Mouse (Mus musculus) liver, postnatal 0 days (tissue): Measurements from ENCODE around the gene Ctrl. TPM values are rescaled to one million over a fixed set of nuclear protein-coding genes. Genes with fewer than 3 reads are reported as not detected.

Source experiments
- ATAC-seq: fragments of 200-750 bp; cut with Nextera tagmentation; 2 replicates; pipeline ENCODE4 v1.8.0; 2017; ENCODE audit warnings: mild to moderate bottlenecking, moderate library complexity
- DNase-seq: peaks from one replicate; pipeline ENCODE4 v3.0.0-alpha.2; 2016
- H3K27ac ChIP-seq: fragments of 300-500 bp; sonication (generic); 2 replicates; pipeline ENCODE4 v1.5.1; 2014; ENCODE audit warnings: antibody characterized with exemption, moderate library complexity, mild to moderate bottlenecking, low read depth
- H3K27me3 ChIP-seq: fragments of 300-500 bp; sonication (generic); 2 replicates; pipeline ENCODE4 v1.6.1; 2014; ENCODE audit warnings: low read length, control low read depth, mixed read lengths; ENCODE audit not compliant: insufficient read depth
- H3K36me3 ChIP-seq: fragments of 300-500 bp; sonication (generic); replicated peaks from 2 replicates; pipeline ENCODE4 v1.6.1; 2014; ENCODE audit warnings: mild to moderate bottlenecking, control low read depth, low read length, moderate library complexity, mixed read lengths; ENCODE audit not compliant: insufficient read depth
- H3K4me1 ChIP-seq: fragments of 300-500 bp; sonication (generic); 2 replicates; pipeline ENCODE4 v1.6.1; 2014; ENCODE audit warnings: antibody characterized with exemption, mild to moderate bottlenecking, control low read depth; ENCODE audit not compliant: insufficient read depth
- H3K4me2 ChIP-seq: fragments of 300-500 bp; sonication (generic); 2 replicates; pipeline ENCODE4 v1.6.1; 2014; ENCODE audit warnings: low read depth, mild to moderate bottlenecking, low read length, moderate library complexity, mixed read lengths
- H3K4me3 ChIP-seq: fragments of 300-500 bp; sonication (generic); 2 replicates; pipeline ENCODE4 v1.5.1; 2014; ENCODE audit warnings: low read depth, low read length
- H3K9ac ChIP-seq: fragments of 300-500 bp; sonication (generic); replicated peaks from 2 replicates; pipeline ENCODE4 v1.6.1; 2014; ENCODE audit warnings: mild to moderate bottlenecking, moderate library complexity
- H3K9me3 ChIP-seq: fragments of 300-500 bp; sonication (generic); 2 replicates; pipeline ENCODE4 v1.6.1; 2016; ENCODE audit warnings: mild to moderate bottlenecking, control low read depth, low read length, mixed read lengths
- CTCF ChIP-seq: sonication (generic); IDR thresholded peaks from 2 replicates; pipeline ENCODE4 v1.5.1; 2016; ENCODE audit warnings: antibody characterized with exemption, low read depth
- EP300 ChIP-seq: IDR thresholded peaks from 2 replicates; pipeline ENCODE4 v1.6.1; 2016; ENCODE audit warnings: antibody characterized with exemption, low read depth, mild to moderate bottlenecking
- WGBS: fragments of 180-500 bp; shearing (Covaris S2); extraction: QIAGEN DNeasy Blood & Tissue Kit; methylation state at CpG from one replicate; pipeline ENCODE4 v1.1.7; 2014; ENCODE audit not compliant: insufficient replicate concordance; 5-methylcytosine and 5-hydroxymethylcytosine counted together
- microRNA-seq: library from miRNA; unstranded; fragments of <30 nt; microRNA quantifications from one replicate; pipeline ENCODE4, GENCODE M21; 2016
- polyA plus RNA-seq: library from polyadenylated mRNA; unstranded; fragments of >200 nt; fragmentation: Nextera tagmentation; extraction: Ambion mirVana; gene quantifications from 2 replicates; pipeline ENCODE4 v1.2.1, GENCODE M21; 2015

Ctrl gene
- polyA plus RNA-seq, 1 experiment from 2014 or later, result 0.16 TPM

GRCm38 (mm10) chr8:105889756-105890465 lies 43.8 kb downstream of the Ctrl start:
- Histone ChIP-seq H3K4me2 (no peak overlapping the region), H3K4me3 (no peak overlapping the region), H3K4me1 (no peaks in the 10 kb centered on the region), H3K9me3 (no peaks in the 10 kb centered on the region), H3K9ac (no peak overlapping the region), H3K27ac (no peak overlapping the region), H3K36me3 (peaks cover 75% of the 10 kb centered on the region), H3K27me3 (no peaks in the 10 kb centered on the region)
- DNase-seq, result no peak
- WGBS, result 93% methylated on average over 12 of the region's 12 CpGs
- no peak for TF ChIP-seq EP300
- TF ChIP-seq CTCF, result no peak
- ATAC-seq, result no peak

Small RNA genes within 50 kb of the gene (microRNA-seq; reads per million reads assigned to microRNA genes)
- not detected for gene Mir7074

Other genes starting within 250 kb of the Ctrl start
- gene Carmil2, start 247.6 kb downstream of the Ctrl start, polyA plus RNA-seq, result 0.73 and 0.88 TPM in 2 replicates
- 20.6 and 22.4 TPM in 2 replicates for gene Acd, start 232.8 kb downstream of the Ctrl start, polyA plus RNA-seq
- gene Pard6a, start 232.7 kb downstream of the Ctrl start, polyA plus RNA-seq, result 5.0 and 6.6 TPM in 2 replicates
- gene 4933405L10Rik, start 226.2 kb downstream of the Ctrl start, polyA plus RNA-seq, result not detected in 2 replicates
- gene Enkd1, start 225.7 kb downstream of the Ctrl start, polyA plus RNA-seq, result 2.9 and 3.3 TPM in 2 replicates
- gene Gfod2, start 175.2 kb downstream of the Ctrl start, polyA plus RNA-seq, result 2.4 and 2.9 TPM in 2 replicates
- 18.9 and 20.9 TPM in 2 replicates for gene Ranbp10, start 106.5 kb downstream of the Ctrl start, polyA plus RNA-seq
- not detected in 2 replicates for gene Tsnaxip1, start 106.1 kb downstream of the Ctrl start, polyA plus RNA-seq
- 8.9 and 9.0 TPM in 2 replicates for gene Cenpt, start 80.6 kb downstream of the Ctrl start, polyA plus RNA-seq
- gene Thap11, start 78.7 kb downstream of the Ctrl start, polyA plus RNA-seq, result 19.6 and 21.5 TPM in 2 replicates
- 67.6 and 71.9 TPM in 2 replicates for gene Nutf2, start 73.3 kb downstream of the Ctrl start, polyA plus RNA-seq
- 5.8 and 7.2 TPM in 2 replicates for gene Edc4, start 53.0 kb downstream of the Ctrl start, polyA plus RNA-seq
- not detected in 2 replicates for gene Nrn1l, start 40.3 kb downstream of the Ctrl start, polyA plus RNA-seq
- 11.5 and 11.8 TPM in 2 replicates for gene Pskh1, start 33.4 kb downstream of the Ctrl start, polyA plus RNA-seq
- gene Psmb10, start 4.6 kb upstream of the Ctrl start, polyA plus RNA-seq, result 57.1 and 62.0 TPM in 2 replicates
- 322 and 346 TPM in 2 replicates for gene Lcat, start 9.5 kb upstream of the Ctrl start, polyA plus RNA-seq
- 5.1 and 5.2 TPM in 2 replicates for gene Slc12a4, start 32.2 kb upstream of the Ctrl start, polyA plus RNA-seq
- not detected in 2 replicates for gene Dpep3, start 45.6 kb upstream of the Ctrl start, polyA plus RNA-seq
- 8.2 and 9.5 TPM in 2 replicates for gene Dus2, start 57.5 kb upstream of the Ctrl start, polyA plus RNA-seq
- gene Dpep2nb, start 72.1 kb upstream of the Ctrl start, polyA plus RNA-seq, result not detected in 2 replicates
- 13.0 and 14.7 TPM in 2 replicates for gene Ddx28, start 78.0 kb upstream of the Ctrl start, polyA plus RNA-seq
- gene Nfatc3, start 125.0 kb upstream of the Ctrl start, polyA plus RNA-seq, result 2.3 TPM in 2 replicates
- 24.0 and 26.7 TPM in 2 replicates for gene Esrp2, start 203.1 kb upstream of the Ctrl start, polyA plus RNA-seq
- gene Pla2g15, start 216.5 kb upstream of the Ctrl start, polyA plus RNA-seq, result 7.2 and 7.7 TPM in 2 replicates
- gene Slc7a6, start 235.0 kb upstream of the Ctrl start, polyA plus RNA-seq, result 2.6 and 3.2 TPM in 2 replicates